Mouse (Mus musculus) spleen, postnatal 10 days (tissue): ENCODE data around the gene Abhd12b.

Source experiments
- DNase-seq, 2 experiments: peaks; one replicate each; pipeline ENCODE4 v3.0.0; 2021 to 2022; ENCODE audit warnings: low spot score in 2 of 2

The Abhd12b gene

GRCm38 (mm10) chr12:70208214-70208613 is 54.3 kb downstream of the Abhd12b start:
- DNase-seq: no peak

- DNase-seq: no peak
These were observed 58.6 kb downstream of the Abhd12b start for GRCm38 (mm10) chr12:70212501-70212900.

GRCm38 (mm10) chr12:70213601-70214000 is 59.7 kb downstream of the Abhd12b start:
- no peak for DNase-seq

GRCm38 (mm10) chr12:70214281-70214680 is 60.3 kb downstream of the Abhd12b start:
- DNase-seq: no peak

GRCm38 (mm10) chr12:70216229-70216800 is 62.4 kb downstream of the Abhd12b start:
- no peak for DNase-seq

GRCm38 (mm10) chr12:70218795-70219540 is 65.0 kb downstream of the Abhd12b start:
- no peak for DNase-seq

- DNase-seq: peak in 1 of 2 experiments; percentile 7
These were observed 67.5 kb downstream of the Abhd12b start for GRCm38 (mm10) chr12:70221425-70221824.

GRCm38 (mm10) chr12:70223331-70223730 is 69.4 kb downstream of the Abhd12b start:
- DNase-seq: no peak

- no peak for DNase-seq
These were observed 72.7 kb downstream of the Abhd12b start for GRCm38 (mm10) chr12:70226655-70227054.

- DNase-seq: peak; percentile 44 to 75
These were observed 73.4 kb downstream of the Abhd12b start for GRCm38 (mm10) chr12:70227121-70227932.

GRCm38 (mm10) chr12:70228155-70228554 is 74.2 kb downstream of the Abhd12b start:
- no peak for DNase-seq

- no peak for DNase-seq
These were observed 77.4 kb downstream of the Abhd12b start, which contains the start of gene Pygl for GRCm38 (mm10) chr12:70231294-70231693. TSS of gene Pygl (minus strand) at chr12:70231488.

GRCm38 (mm10) chr12:70232020-70232544 is 78.1 kb downstream of the Abhd12b start:
- no peak for DNase-seq
